Mouse (Mus musculus) small intestine, adult 2 months (tissue): ENCODE measurements around the gene Mtmr3. TPM values are rescaled to one million over a fixed set of nuclear protein-coding genes. Genes with fewer than 3 reads are reported as not detected.

Source experiments
- H3K27ac ChIP-seq: fragments of 200-500 bp; 2 replicates; pipeline ENCODE4 v1.5.1; 2012; ENCODE audit warnings: low read depth, low read length, control low read depth, inconsistent platforms; ENCODE audit not compliant: insufficient read depth
- H3K27me3 ChIP-seq: fragments of 200-500 bp; 2 replicates; pipeline ENCODE4 v1.6.1; 2012; ENCODE audit warnings: mild to moderate bottlenecking, moderate library complexity, low read length, inconsistent platforms; ENCODE audit not compliant: control insufficient read depth, insufficient read depth
- H3K36me3 ChIP-seq: fragments of 200-500 bp; 2 replicates; pipeline ENCODE4 v1.6.1; 2012; ENCODE audit warnings: mild to moderate bottlenecking, low read length, control low read depth, inconsistent platforms; ENCODE audit not compliant: control insufficient read depth, insufficient read depth
- H3K4me1 ChIP-seq: fragments of 200-500 bp; 2 replicates; pipeline ENCODE4 v1.6.1; 2012; ENCODE audit warnings: low read length, inconsistent platforms, mixed read lengths; ENCODE audit not compliant: control insufficient read depth, insufficient read depth, insufficient read length
- H3K4me3 ChIP-seq: fragments of 200-500 bp; 2 replicates; pipeline ENCODE4 v1.5.1; 2012; ENCODE audit warnings: low read depth, mild to moderate bottlenecking, control low read depth, inconsistent platforms, low read length, moderate library complexity
- CTCF ChIP-seq: fragments of 200-500 bp; IDR thresholded peaks from 2 replicates; pipeline ENCODE4 v1.5.1; 2012; ENCODE audit warnings: low read depth, mild to moderate bottlenecking, control low read depth, inconsistent platforms, low read length, moderate library complexity, mixed read lengths; ENCODE audit not compliant: insufficient replicate concordance, insufficient read length; ENCODE audit errors: extremely low read depth
- POLR2A ChIP-seq: fragments of 200-500 bp; IDR thresholded peaks from 2 replicates; pipeline ENCODE4 v1.6.1; 2012; ENCODE audit warnings: low read depth, mild to moderate bottlenecking, control low read depth, inconsistent platforms, low read length, moderate library complexity
- WGBS: fragments of 180-500 bp; shearing (Covaris S2); methylation state at CpG from one replicate; pipeline ENCODE4 v1.1.7; 2018; 5-methylcytosine and 5-hydroxymethylcytosine counted together
- polyA plus RNA-seq: library from polyadenylated mRNA; depleted of rRNA; stranded (reverse); fragments of >200 nt; gene quantifications from 2 replicates; pipeline ENCODE4 v1.2.3, GENCODE M21; 2012

The Mtmr3 gene
- polyA plus RNA-seq, 1 experiment = 19.6 TPM

DNA sequence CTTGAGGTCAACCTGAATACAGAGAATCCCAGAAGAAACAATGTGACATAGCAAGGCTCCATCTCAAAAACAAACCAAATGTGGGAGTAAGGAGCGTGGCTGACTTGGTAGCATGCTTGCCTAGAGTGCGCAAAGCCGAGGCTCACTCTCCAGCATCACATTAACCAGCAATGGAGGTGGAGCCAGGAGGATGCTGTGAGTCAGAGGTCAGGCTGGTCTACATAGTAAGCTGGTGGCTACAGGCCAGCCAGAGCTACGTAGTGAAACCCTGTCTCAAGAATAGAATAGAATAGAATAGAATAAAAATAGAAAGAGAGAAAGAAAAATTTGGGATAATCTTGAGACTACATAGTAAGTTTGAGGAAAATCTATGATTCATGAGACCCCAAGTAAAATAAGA is 27.2 kb upstream of the Mtmr3 start:
- Histone ChIP-seq H3K4me1 (no peaks in the 10 kb centered on the region), H3K27ac (no peak overlapping the region), H3K36me3 (no peaks in the 10 kb centered on the region), H3K4me3 (no peak overlapping the region), H3K27me3 (no peaks in the 10 kb centered on the region)
- WGBS = 69% methylated on average over 4 of the region's 4 CpGs
- TF ChIP-seq POLR2A = no peak
- no peak for TF ChIP-seq CTCF

DNA sequence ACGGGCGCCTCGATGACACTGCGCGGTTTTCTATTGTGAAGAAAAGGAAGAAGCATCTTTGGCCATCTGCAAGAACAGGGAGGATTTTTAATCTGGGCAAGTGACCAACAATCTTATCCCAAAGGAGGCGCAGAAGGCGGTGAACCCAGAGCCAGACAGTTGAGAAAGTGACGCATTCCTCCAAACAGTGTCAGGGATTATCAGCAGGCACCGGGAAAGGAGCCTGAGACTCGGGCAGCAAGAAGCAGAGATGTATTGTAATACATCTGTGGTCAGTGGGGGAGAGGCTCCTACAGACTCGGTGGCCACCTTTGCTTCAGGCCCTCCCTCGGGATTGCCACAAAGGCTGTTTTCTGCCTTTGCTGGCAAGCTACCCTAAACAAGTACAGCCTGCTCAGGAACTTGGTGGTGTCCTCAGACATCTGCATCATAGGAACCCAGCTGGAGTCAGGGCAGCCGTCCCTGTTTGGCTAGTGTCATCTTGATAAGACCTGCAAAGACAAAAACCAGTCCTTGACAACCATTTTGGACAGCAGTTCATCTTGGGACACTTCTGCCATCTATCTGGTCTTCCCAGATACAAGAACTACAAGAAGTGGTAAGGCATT is 25.9 kb upstream of the Mtmr3 start:
- Histone ChIP-seq H3K4me3 (no peak overlapping the region), H3K27me3 (no peaks in the 10 kb centered on the region), H3K27ac (no peak overlapping the region), H3K36me3 (no peaks in the 10 kb centered on the region), H3K4me1 (no peaks in the 10 kb centered on the region)
- WGBS = 61% methylated on average over 13 of the region's 13 CpGs
- TF ChIP-seq POLR2A = no peak
- no peak for TF ChIP-seq CTCF

DNA sequence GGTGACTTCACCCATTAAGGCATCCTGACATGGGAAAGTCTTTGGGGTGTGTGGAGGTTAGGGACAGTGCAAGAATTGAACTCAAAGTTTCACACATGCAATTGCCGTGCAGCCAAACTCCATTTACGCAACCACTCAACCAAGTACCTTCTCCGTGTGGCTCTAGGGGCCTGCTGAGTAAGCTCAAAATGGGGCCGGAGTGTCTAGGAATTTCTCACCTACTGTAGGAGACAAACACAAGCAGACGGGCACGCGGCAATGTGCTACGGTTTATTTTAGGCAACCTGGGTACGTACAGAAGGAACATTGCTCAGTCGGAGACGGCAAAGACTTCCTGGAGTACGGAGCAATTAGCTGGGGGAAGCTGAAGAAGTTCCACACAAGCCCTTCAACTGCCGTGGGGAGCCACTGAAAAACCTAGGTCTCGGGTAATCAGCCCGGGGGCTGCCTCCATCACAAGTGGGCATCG is 25.4 kb upstream of the Mtmr3 start, which contains the start of gene Gm11032:
TSS of gene Gm11032 (plus strand) at position 51 of the 469 bp plus-strand sequence.
- H3K36me3 ChIP-seq = no peaks in the 10 kb centered on the region
- no peak for TF ChIP-seq POLR2A
- no peak for TF ChIP-seq CTCF
- no peak within 1 kb of the TSS for H3K27ac ChIP-seq
- no peaks in the 10 kb centered on the region for H3K4me1 ChIP-seq
- WGBS = 75% methylated on average over 16 of the region's 16 CpGs
- H3K4me3 ChIP-seq = no peak within 1 kb of the TSS
- no peaks in the 10 kb centered on the region for H3K27me3 ChIP-seq

- H3K4me1 ChIP-seq = no peaks in the 10 kb centered on the region
- H3K27ac ChIP-seq = no peak overlapping the region
- no peaks in the 10 kb centered on the region for H3K27me3 ChIP-seq
- no peak for TF ChIP-seq CTCF
- no peaks in the 10 kb centered on the region for H3K36me3 ChIP-seq
- no peak overlapping the region for H3K4me3 ChIP-seq
- WGBS = 77% methylated on average over 2 of the region's 2 CpGs
Observed at GRCm38 (mm10) chr11:4611904-4612303, 17.2 kb upstream of the Mtmr3 start.

- H3K4me1 ChIP-seq = 0 out of 2 replicates have a peak, but pooled peaks cover 4% of the 10 kb centered on the region
- no peak overlapping the region for H3K4me3 ChIP-seq
- no peak overlapping the region for H3K27ac ChIP-seq
- no peaks in the 10 kb centered on the region for H3K27me3 ChIP-seq
- WGBS = 78% methylated on average over 1 of the region's 1 CpGs
- TF ChIP-seq CTCF = no peak
- no peak for TF ChIP-seq POLR2A
- H3K36me3 ChIP-seq = no peaks in the 10 kb centered on the region
Observed at GRCm38 (mm10) chr11:4606541-4606940, 11.9 kb upstream of the Mtmr3 start.

- H3K27ac ChIP-seq = no peak overlapping the region
- no peak for TF ChIP-seq CTCF
- TF ChIP-seq POLR2A = no peak
- H3K4me1 ChIP-seq = 0 out of 2 replicates have a peak, but pooled peaks cover 4% of the 10 kb centered on the region
- WGBS = 61% methylated on average over 7 of the region's 7 CpGs
- H3K4me3 ChIP-seq = no peak overlapping the region
- no peaks in the 10 kb centered on the region for H3K27me3 ChIP-seq
- H3K36me3 ChIP-seq = no peaks in the 10 kb centered on the region
Observed at GRCm38 (mm10) chr11:4605414-4605813, 10.8 kb upstream of the Mtmr3 start.

DNA sequence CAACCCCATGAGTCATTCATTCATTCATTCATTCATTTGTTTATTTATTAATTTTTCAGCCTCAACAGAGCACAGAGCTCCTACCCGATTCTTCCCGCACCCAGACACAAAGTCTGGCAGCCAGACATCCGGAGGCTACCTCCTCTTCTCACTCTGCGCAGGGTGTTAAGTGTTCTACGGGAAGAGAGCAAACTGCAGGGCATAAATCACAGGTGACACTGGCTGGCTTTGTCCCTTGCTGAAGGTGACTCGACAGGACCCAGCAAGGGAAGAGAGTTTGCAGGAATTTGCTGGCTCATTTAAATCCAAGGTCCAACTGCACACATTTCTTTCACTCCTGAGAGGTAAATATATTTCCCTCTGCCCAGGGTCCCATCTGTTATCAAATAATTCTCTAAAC is 9.8 kb upstream of the Mtmr3 start:
- H3K4me1 ChIP-seq = 0 out of 2 replicates have a peak, but pooled peaks cover 4% of the 10 kb centered on the region
- no peak for TF ChIP-seq POLR2A
- TF ChIP-seq CTCF = no peak
- no peak overlapping the region for H3K27ac ChIP-seq
- 30% methylated on average over 6 of the region's 6 CpGs for WGBS
- no peaks in the 10 kb centered on the region for H3K27me3 ChIP-seq
- no peak overlapping the region for H3K4me3 ChIP-seq
- no peaks in the 10 kb centered on the region for H3K36me3 ChIP-seq
